Mouse (Mus musculus): Measurements from ENCODE around the gene Hsd17b1. TPM values are rescaled to one million over a fixed set of nuclear protein-coding genes. Genes with fewer than 3 reads are reported as not detected.

Gene Hsd17b1
- total RNA-seq, 2 experiments from 2014 or later, result 0.20 to 0.21 TPM

- no peak for DNase-seq (ENCODE audit: low spot score in 2 of 2)
Observed at GRCm38 (mm10) chr11:101084811-101085210, 6.6 kb downstream of the Hsd17b1 start.

GRCm38 (mm10) chr11:101085617-101086322 is 7.6 kb downstream of the Hsd17b1 start:
- DNase-seq (ENCODE audit: low spot score in 2 of 2), result no peak

GRCm38 (mm10) chr11:101086323-101086674 is 8.1 kb downstream of the Hsd17b1 start:
- no peak for DNase-seq (ENCODE audit: low spot score in 2 of 2)

GRCm38 (mm10) chr11:101086756-101087681 is 8.8 kb downstream of the Hsd17b1 start, which contains the start of gene Mlx:
TSS of gene Mlx (plus strand) at chr11:101087277.
- DNase-seq (ENCODE audit: low spot score in 2 of 2), result peak; percentile 79 to 93

GRCm38 (mm10) chr11:101087682-101088055 is 9.5 kb downstream of the Hsd17b1 start:
- DNase-seq (ENCODE audit: low spot score in 2 of 2), result no peak

GRCm38 (mm10) chr11:101089931-101090330 is 11.7 kb downstream of the Hsd17b1 start:
- no peak for DNase-seq (ENCODE audit: low spot score in 2 of 2)

GRCm38 (mm10) chr11:101094930-101095313 is 16.7 kb downstream of the Hsd17b1 start:
- peak in 1 of 2 experiments; percentile 20 for DNase-seq (ENCODE audit: low spot score in 2 of 2)

GRCm38 (mm10) chr11:101095314-101096024 is 17.3 kb downstream of the Hsd17b1 start, which contains the start of gene Psmc3ip:
TSS of gene Psmc3ip (minus strand) at chr11:101095436.
- DNase-seq (ENCODE audit: low spot score in 2 of 2), result peak; percentile 80 to 92

- no peak for DNase-seq (ENCODE audit: low spot score in 2 of 2)
Observed at GRCm38 (mm10) chr11:101098231-101098630, 20.0 kb downstream of the Hsd17b1 start.

- DNase-seq (ENCODE audit: low spot score in 2 of 2), result no peak
Observed at GRCm38 (mm10) chr11:101103011-101103410, 24.8 kb downstream of the Hsd17b1 start.

GRCm38 (mm10) chr11:101109351-101109750 is 31.1 kb downstream of the Hsd17b1 start:
- DNase-seq (ENCODE audit: low spot score in 2 of 2), result no peak

- no peak for DNase-seq (ENCODE audit: low spot score in 2 of 2)
Observed at GRCm38 (mm10) chr11:101110708-101111107, 32.5 kb downstream of the Hsd17b1 start.

- DNase-seq (ENCODE audit: low spot score in 2 of 2), result no peak
Observed at GRCm38 (mm10) chr11:101111178-101111577, 33.0 kb downstream of the Hsd17b1 start.

GRCm38 (mm10) chr11:101112186-101112585 is 34.0 kb downstream of the Hsd17b1 start:
- no peak for DNase-seq (ENCODE audit: low spot score in 2 of 2)

GRCm38 (mm10) chr11:101115564-101115963 is 37.4 kb downstream of the Hsd17b1 start:
- DNase-seq (ENCODE audit: low spot score in 2 of 2), result no peak

GRCm38 (mm10) chr11:101118105-101118504 is 39.9 kb downstream of the Hsd17b1 start:
- no peak for DNase-seq (ENCODE audit: low spot score in 2 of 2)

- DNase-seq (ENCODE audit: low spot score in 2 of 2), result peak in 1 of 2 experiments; percentile 30
Observed at GRCm38 (mm10) chr11:101119131-101119760, 41.0 kb downstream of the Hsd17b1 start.

GRCm38 (mm10) chr11:101119761-101120544 is 41.7 kb downstream of the Hsd17b1 start, which contains the start of the genes Retreg3 and Tubg1:
TSS of gene Retreg3 (minus strand) at chr11:101119893.
TSS of gene Tubg1 (plus strand) at chr11:101119938.
- DNase-seq (ENCODE audit: low spot score in 2 of 2), result peak; percentile 99

- DNase-seq (ENCODE audit: low spot score in 2 of 2), result no peak
Observed at GRCm38 (mm10) chr11:101120545-101121188, 42.5 kb downstream of the Hsd17b1 start.
